Mouse (Mus musculus) hindbrain, embryonic 16.5 days (tissue): ENCODE data around the gene Vmn1r191. TPM values are rescaled to one million over a fixed set of nuclear protein-coding genes. Genes with fewer than 3 reads are reported as not detected.
"Not testable (repeated sequence)": the region's sequence is repeated elsewhere in the genome, so short reads cannot be mapped to it uniquely, and the experiment has no call there.

Source experiments
- ATAC-seq: fragments of 200-750 bp; cut with Nextera tagmentation; 2 replicates; pipeline ENCODE4 v1.8.0; 2017; ENCODE audit warnings: moderate TSS enrichment, moderate library complexity
- H3K27ac ChIP-seq: fragments of 300-500 bp; sonication (generic); 2 replicates; pipeline ENCODE4 v1.5.1; 2014; ENCODE audit warnings: low read depth, mild to moderate bottlenecking, control low read depth, low read length, moderate library complexity
- H3K27me3 ChIP-seq: fragments of 300-500 bp; sonication (generic); replicated peaks from 2 replicates; pipeline ENCODE4 v1.6.1; 2014; ENCODE audit warnings: low read length; ENCODE audit not compliant: control insufficient read depth, insufficient read depth
- H3K36me3 ChIP-seq: fragments of 300-500 bp; sonication (generic); 2 replicates; pipeline ENCODE4 v1.6.1; 2014; ENCODE audit warnings: mild to moderate bottlenecking, low read length, moderate library complexity, mixed read lengths; ENCODE audit not compliant: control insufficient read depth, insufficient read depth
- H3K4me1 ChIP-seq: fragments of 300-500 bp; sonication (generic); 2 replicates; pipeline ENCODE4 v1.6.1; 2014; ENCODE audit warnings: low read depth, low read length; ENCODE audit not compliant: control insufficient read depth, insufficient read depth
- H3K4me2 ChIP-seq: fragments of 300-500 bp; sonication (generic); 2 replicates; pipeline ENCODE4 v1.6.1; 2014; ENCODE audit warnings: mild to moderate bottlenecking, low read length, control low read depth, moderate library complexity
- H3K4me3 ChIP-seq: fragments of 300-500 bp; sonication (generic); 2 replicates; pipeline ENCODE4 v1.5.1; 2014; ENCODE audit warnings: mild to moderate bottlenecking, low read length, control low read depth, moderate library complexity
- H3K9ac ChIP-seq: fragments of 300-500 bp; sonication (generic); 2 replicates; pipeline ENCODE4 v1.6.1; 2014; ENCODE audit warnings: low read depth, mild to moderate bottlenecking, control low read depth, low read length, moderate library complexity
- H3K9me3 ChIP-seq: fragments of 300-500 bp; sonication (generic); 2 replicates; pipeline ENCODE4 v1.6.1; 2014; ENCODE audit warnings: mild to moderate bottlenecking, low read length, moderate library complexity; ENCODE audit not compliant: control insufficient read depth
- WGBS: fragments of 180-500 bp; shearing (Covaris S2); extraction: QIAGEN DNeasy Blood & Tissue Kit; methylation state at CpG from one replicate; pipeline ENCODE4 v1.1.7; 2014; 5-methylcytosine and 5-hydroxymethylcytosine counted together
- polyA plus RNA-seq: library from polyadenylated mRNA; unstranded; fragments of >200 nt; fragmentation: Nextera tagmentation; extraction: Ambion mirVana; gene quantifications from 2 replicates; pipeline ENCODE4 v1.2.1, GENCODE M21; 2015

The Vmn1r191 gene
- polyA plus RNA-seq: not detected in 2 replicates

- Histone ChIP-seq H3K9ac (no peak within 1 kb of the TSS), H3K36me3 (no peaks in the 10 kb centered on the region)
- 82% methylated on average over 1 of the region's 1 CpGs for WGBS
Measured at GRCm38 (mm10) chr13:22183869-22184268, at the start of gene Vmn1r191. TSS of gene Vmn1r191 (minus strand) at chr13:22183969.

GRCm38 (mm10) chr13:22223060-22223459, 39.3 kb upstream of the Vmn1r191 start, which contains the start of gene Vmn1r193:
TSS of gene Vmn1r193 (minus strand) at chr13:22223160.
- H3K4me1 ChIP-seq, H3K4me2 ChIP-seq, H3K27ac ChIP-seq, H3K27me3 ChIP-seq, H3K9ac ChIP-seq, H3K36me3 ChIP-seq, ATAC-seq, H3K4me3 ChIP-seq, H3K9me3 ChIP-seq: not testable (repeated sequence)
- WGBS: 77% methylated on average over 1 of the region's 1 CpGs

More at GRCm38 (mm10) chr13:22183869-22184268, at the start of gene Vmn1r191:
- no peak for ATAC-seq
- Histone ChIP-seq H3K4me2 (no peak within 1 kb of the TSS), H3K27me3 (no peaks in the 10 kb centered on the region), H3K9me3 (no peaks in the 10 kb centered on the region), H3K4me3 (no peak within 1 kb of the TSS), H3K27ac (no peak within 1 kb of the TSS), H3K4me1 (no peaks in the 10 kb centered on the region)

- not testable (repeated sequence) for H3K9me3 ChIP-seq, H3K4me1 ChIP-seq, H3K4me2 ChIP-seq, H3K27me3 ChIP-seq, H3K27ac ChIP-seq, H3K4me3 ChIP-seq, H3K9ac ChIP-seq, H3K36me3 ChIP-seq, ATAC-seq
- 65% methylated on average over 3 of the region's 3 CpGs for WGBS
Measured at GRCm38 (mm10) chr13:22192756-22193155, 9.0 kb upstream of the Vmn1r191 start.

- no peak for ATAC-seq
- H3K36me3 ChIP-seq: no peaks in the 10 kb centered on the region
- no peak within 1 kb of the TSS for H3K4me3 ChIP-seq
- no peaks in the 10 kb centered on the region for H3K9me3 ChIP-seq
- H3K4me1 ChIP-seq: no peaks in the 10 kb centered on the region
- H3K27ac ChIP-seq: no peak within 1 kb of the TSS
- H3K4me2 ChIP-seq: no peak within 1 kb of the TSS
- H3K9ac ChIP-seq: no peak within 1 kb of the TSS
- H3K27me3 ChIP-seq: no peaks in the 10 kb centered on the region
Measured at GRCm38 (mm10) chr13:22191041-22191440, 7.3 kb upstream of the Vmn1r191 start, which contains the start of gene Vmn1r192. TSS of gene Vmn1r192 (minus strand) at chr13:22191141.

GRCm38 (mm10) chr13:22190385-22190784, 6.6 kb upstream of the Vmn1r191 start:
- WGBS: 82% methylated on average over 2 of the region's 2 CpGs
- ATAC-seq: no peak
- H3K4me3 ChIP-seq: no peak overlapping the region
- no peak overlapping the region for H3K9ac ChIP-seq
- H3K4me2 ChIP-seq: no peak overlapping the region
- H3K9me3 ChIP-seq: no peaks in the 10 kb centered on the region
- H3K27me3 ChIP-seq: no peaks in the 10 kb centered on the region
- no peaks in the 10 kb centered on the region for H3K36me3 ChIP-seq
- no peaks in the 10 kb centered on the region for H3K4me1 ChIP-seq
- H3K27ac ChIP-seq: no peak overlapping the region

- no peak for ATAC-seq
- H3K9ac ChIP-seq: no peak overlapping the region
- 87% methylated on average over 2 of the region's 2 CpGs for WGBS
- no peaks in the 10 kb centered on the region for H3K9me3 ChIP-seq
- H3K4me2 ChIP-seq: no peak overlapping the region
- H3K4me3 ChIP-seq: no peak overlapping the region
- no peaks in the 10 kb centered on the region for H3K27me3 ChIP-seq
- H3K27ac ChIP-seq: no peak overlapping the region
- H3K4me1 ChIP-seq: no peaks in the 10 kb centered on the region
- H3K36me3 ChIP-seq: no peaks in the 10 kb centered on the region
Measured at GRCm38 (mm10) chr13:22189313-22189712, 5.5 kb upstream of the Vmn1r191 start.

GRCm38 (mm10) chr13:22168416-22168815, 15.4 kb downstream of the Vmn1r191 start:
- no peaks in the 10 kb centered on the region for H3K27me3 ChIP-seq
- no peak for ATAC-seq
- peaks cover 7% of the 10 kb centered on the region for H3K9me3 ChIP-seq
- H3K4me3 ChIP-seq: no peak overlapping the region
- 97% methylated on average over 15 of the region's 15 CpGs for WGBS
- no peaks in the 10 kb centered on the region for H3K4me1 ChIP-seq
- no peak overlapping the region for H3K9ac ChIP-seq
- H3K4me2 ChIP-seq: no peak overlapping the region
- no peaks in the 10 kb centered on the region for H3K36me3 ChIP-seq
- H3K27ac ChIP-seq: no peak overlapping the region

- not testable (repeated sequence) for H3K36me3 ChIP-seq, H3K27ac ChIP-seq, H3K4me2 ChIP-seq, H3K9me3 ChIP-seq, H3K4me3 ChIP-seq, ATAC-seq, H3K4me1 ChIP-seq, H3K9ac ChIP-seq, H3K27me3 ChIP-seq
- 83% methylated on average over 5 of the region's 5 CpGs for WGBS
Measured at GRCm38 (mm10) chr13:22136495-22137293, 47.1 kb downstream of the Vmn1r191 start.
